Mouse (Mus musculus): ENCODE data around the gene Gm16223.

Gene Gm16223

DNA sequence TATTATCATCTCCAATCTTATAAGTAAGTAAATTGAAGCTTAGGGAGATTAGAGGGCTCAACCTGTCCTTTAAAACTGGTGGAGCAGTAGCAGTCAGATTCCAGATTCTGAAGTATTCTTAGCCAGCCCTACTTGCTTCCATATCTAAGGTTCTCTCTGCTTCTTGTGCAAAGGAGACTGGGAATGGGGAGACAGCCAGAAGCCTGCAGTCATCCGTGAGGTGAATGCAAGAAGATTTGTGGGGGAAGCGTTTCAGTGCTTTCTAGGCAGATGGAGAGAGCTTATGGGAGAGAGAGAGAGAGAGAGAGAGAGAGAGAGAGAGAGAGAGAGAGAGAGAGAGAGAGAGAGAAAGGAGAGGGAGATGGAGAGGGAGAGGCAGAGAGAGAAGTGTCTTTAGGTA is 160.9 kb downstream of the Gm16223 start:
- no peak for DNase-seq

DNA sequence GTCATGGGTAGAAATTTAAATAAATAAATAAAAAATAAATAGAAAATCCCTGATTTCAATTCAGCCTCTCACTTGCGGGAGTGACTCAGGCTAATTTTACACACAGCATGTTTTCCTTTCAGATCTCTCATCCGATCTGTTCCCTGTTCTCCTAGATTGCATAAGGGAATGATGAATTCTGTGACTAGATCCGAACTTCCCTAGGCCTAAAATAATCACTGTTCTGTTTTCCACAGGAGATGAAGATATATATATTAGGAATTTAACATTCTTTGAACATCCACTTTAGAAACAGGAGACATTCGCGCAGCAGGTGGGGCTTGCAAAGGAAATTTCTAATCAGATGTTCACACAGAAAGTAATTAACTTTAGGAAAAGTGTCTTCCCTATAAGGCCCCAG is 171.5 kb downstream of the Gm16223 start:
- no peak for DNase-seq

GRCm38 (mm10) chr5:42239806-42240205 is 172.0 kb downstream of the Gm16223 start:
- no peak for DNase-seq

- DNase-seq: no peak
Observed at GRCm38 (mm10) chr5:42250376-42250775, 182.6 kb downstream of the Gm16223 start.

Data from cerebellum, adult 8-10 months (tissue).